Mouse (Mus musculus) heart, embryonic 14.5 days (tissue): ENCODE data around the gene Psmc3ip. TPM values are rescaled to one million over a fixed set of nuclear protein-coding genes. Genes with fewer than 3 reads are reported as not detected.
A peak's percentile ranks its signal among the peaks of the same experiment; 100 is the strongest.

ENCODE experiments used
- ATAC-seq: fragments of 200-750 bp; cut with Nextera tagmentation; 2 replicates; pipeline ENCODE4 v1.8.0; 2017; ENCODE audit warnings: low read depth, moderate TSS enrichment; ENCODE audit not compliant: insufficient number of reproducible peaks, insufficient read depth, low FRiP score
- H3K27ac ChIP-seq, 2 experiments: fragments of 200-500 bp in 1 of 2; fragments of 300-500 bp in 1 of 2; sonication (generic) in 1 of 2; replicated peaks in 1 of 2; 2 replicates each; pipeline ENCODE4 v1.5.1; 2012 to 2014; ENCODE audit warnings: low read depth in 2 of 2, low read length in 2 of 2, control low read depth in 1 of 2, mild to moderate bottlenecking in 1 of 2, mixed read lengths in 1 of 2; ENCODE audit not compliant: control insufficient read depth in 1 of 2, insufficient read depth in 1 of 2
- H3K27me3 ChIP-seq: fragments of 300-500 bp; sonication (generic); 2 replicates; pipeline ENCODE4 v1.6.1; 2014; ENCODE audit warnings: mild to moderate bottlenecking, low read length, control low read depth; ENCODE audit not compliant: control insufficient read depth, insufficient read depth
- H3K36me3 ChIP-seq: fragments of 300-500 bp; sonication (generic); 2 replicates; pipeline ENCODE4 v1.6.1; 2014; ENCODE audit warnings: mild to moderate bottlenecking, control low read depth, low read length, mixed read lengths; ENCODE audit not compliant: control insufficient read depth, insufficient read depth
- H3K4me1 ChIP-seq, 2 experiments: fragments of 200-500 bp in 1 of 2; fragments of 300-500 bp in 1 of 2; sonication (generic) in 1 of 2; 2 replicates each; pipeline ENCODE4 v1.6.1; 2012 to 2014; ENCODE audit warnings: low read length in 2 of 2, control low read depth in 1 of 2, mixed read lengths in 1 of 2; ENCODE audit not compliant: control insufficient read depth in 2 of 2, insufficient read depth in 2 of 2
- H3K4me2 ChIP-seq: fragments of 300-500 bp; sonication (generic); 2 replicates; pipeline ENCODE4 v1.6.1; 2014; ENCODE audit warnings: mild to moderate bottlenecking, low read length
- H3K4me3 ChIP-seq, 2 experiments: fragments of 200-500 bp in 1 of 2; fragments of 300-500 bp in 1 of 2; sonication (generic) in 1 of 2; 2 replicates each; pipeline ENCODE4 v1.5.1; 2012 to 2014; ENCODE audit warnings: low read length in 2 of 2, mild to moderate bottlenecking in 2 of 2, control low read depth in 1 of 2, low read depth in 1 of 2, moderate library complexity in 1 of 2; ENCODE audit not compliant: control insufficient read depth in 1 of 2, insufficient read depth in 1 of 2
- H3K9ac ChIP-seq: fragments of 300-500 bp; sonication (generic); 2 replicates; pipeline ENCODE4 v1.6.1; 2014; ENCODE audit warnings: mild to moderate bottlenecking, low read length
- H3K9me3 ChIP-seq: fragments of 300-500 bp; sonication (generic); 2 replicates; pipeline ENCODE4 v1.6.1; 2016; ENCODE audit warnings: low read length, control low read depth; ENCODE audit not compliant: control insufficient read depth
- WGBS: fragments of 180-500 bp; shearing (Covaris S2); extraction: QIAGEN DNeasy Blood & Tissue Kit; methylation state at CpG from one replicate; pipeline ENCODE4 v1.1.7; 2014; 5-methylcytosine and 5-hydroxymethylcytosine counted together
- polyA plus RNA-seq: library from polyadenylated mRNA; unstranded; fragments of >200 nt; fragmentation: Nextera tagmentation; extraction: Ambion mirVana; gene quantifications from 2 replicates; pipeline ENCODE4 v1.2.1, GENCODE M21; 2014

Psmc3ip gene
- polyA plus RNA-seq, 1 experiment from 2014 or later = 22.9 TPM

DNA sequence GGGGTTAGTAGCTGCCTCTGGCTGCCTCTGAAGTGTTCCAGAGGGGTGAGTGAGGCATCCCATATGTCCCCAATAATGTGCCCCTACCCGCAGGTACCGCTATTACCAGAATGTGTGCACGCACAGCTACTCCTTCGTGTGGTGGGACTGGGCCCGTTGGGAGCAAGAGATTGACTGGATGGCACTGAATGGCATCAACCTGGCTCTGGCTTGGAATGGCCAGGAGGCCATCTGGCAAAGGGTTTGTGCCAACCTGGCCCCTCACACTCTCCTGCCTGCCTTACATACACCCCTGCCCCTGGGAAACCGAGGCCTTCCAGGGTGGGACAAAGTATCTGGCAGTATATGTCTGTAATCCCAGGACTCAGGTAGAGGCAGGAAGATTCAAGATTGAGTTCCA lies 24.2 kb downstream of the Psmc3ip start:
- H3K36me3 ChIP-seq = no peaks in the 10 kb centered on the region
- no peak overlapping the region for H3K27ac ChIP-seq
- peak overlapping the region; percentile 99; the same call in 1 of the 2 replicates for H3K4me2 ChIP-seq
- H3K9me3 ChIP-seq = no peaks in the 10 kb centered on the region
- WGBS = 65% methylated on average over 6 of the region's 6 CpGs
- H3K27me3 ChIP-seq = no peaks in the 10 kb centered on the region
- peak overlapping the region; percentile 84; the same call in 1 of the 2 replicates for H3K9ac ChIP-seq
- peak overlapping the region in 1 of 2 experiments; percentile 85; a peak in 1 of 4 replicates for H3K4me3 ChIP-seq
- peaks cover 10 to 15% of the 10 kb centered on the region in 2 experiments; a peak in 3 of 4 replicates for H3K4me1 ChIP-seq
- ATAC-seq = no peak

DNA sequence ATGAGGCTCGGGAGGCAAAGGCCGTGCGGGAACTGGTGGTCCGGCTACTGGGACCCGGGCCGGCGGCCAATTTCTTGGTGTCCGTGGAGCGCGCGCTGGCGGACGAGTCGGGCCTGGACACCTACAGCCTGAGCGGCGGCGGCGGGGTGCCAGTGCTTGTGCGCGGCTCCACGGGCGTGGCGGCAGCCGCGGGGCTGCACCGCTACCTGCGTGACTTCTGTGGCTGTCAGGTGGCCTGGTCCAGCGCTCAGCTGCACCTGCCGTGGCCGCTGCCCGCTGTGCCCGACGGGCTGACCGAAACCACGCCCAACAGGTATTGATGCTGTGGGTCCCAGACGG lies 25.1 kb downstream of the Psmc3ip start:
- H3K27ac ChIP-seq = 0 out of 4 replicates have a peak overlapping the region, but pooled peaks of 1 of the 2 experiments have one; percentile 11

DNA sequence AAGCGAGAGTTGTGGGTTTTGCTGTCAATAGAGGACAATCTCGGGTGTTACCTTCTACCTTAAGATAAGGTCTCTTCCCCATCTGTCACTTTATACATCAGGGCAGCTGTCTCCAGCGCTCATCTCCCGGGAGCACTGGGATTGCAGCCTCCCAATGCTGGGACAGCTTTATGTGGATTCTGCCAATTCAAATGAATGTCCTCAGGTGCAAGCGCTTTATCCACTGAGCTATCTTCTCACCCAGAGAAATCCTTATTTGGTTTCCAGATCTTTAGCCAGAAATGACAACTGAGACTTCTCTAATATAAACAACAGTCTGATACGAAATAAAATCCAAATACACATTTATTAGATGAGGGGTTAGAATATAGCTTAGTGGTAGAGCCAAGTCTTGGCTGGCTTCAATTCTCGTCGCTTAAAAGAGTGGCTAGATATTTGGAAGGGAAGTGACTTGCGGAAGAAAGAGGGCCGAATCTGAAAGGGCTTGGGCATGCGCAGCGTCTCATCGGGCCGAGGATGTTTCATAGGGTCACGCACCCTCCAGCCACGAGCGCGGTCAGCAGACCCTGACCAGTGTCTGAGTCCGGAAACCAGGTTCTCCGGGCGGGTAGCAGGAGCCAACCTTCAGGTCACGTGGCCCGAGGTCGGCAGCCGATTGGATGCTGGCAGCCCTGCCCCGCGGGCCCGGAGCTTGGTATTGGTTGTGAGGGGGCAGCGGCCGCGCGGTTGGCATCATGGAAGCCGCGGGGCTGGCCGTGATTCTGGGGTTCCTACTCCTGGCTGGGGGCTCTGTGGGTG lies 25.6 kb downstream of the Psmc3ip start, which contains the start of gene Naglu:
Gene Naglu, plus strand, starts transcription at position 622 of the 798 bp plus-strand sequence.
- Histone ChIP-seq H3K27me3 (no peaks in the 10 kb centered on the region), H3K4me1 (peaks cover 15 to 26% of the 10 kb centered on the region in 2 experiments), H3K9ac (peak within 1 kb of the TSS; percentile 84), H3K9me3 (no peaks in the 10 kb centered on the region), H3K4me3 (peak within 1 kb of the TSS; percentile 69 to 85), H3K4me2 (peak within 1 kb of the TSS; percentile 99), H3K27ac (peak within 1 kb of the TSS in 1 of 2 experiments; percentile 11; a peak in 1 of 4 replicates), H3K36me3 (no peaks in the 10 kb centered on the region)
- ATAC-seq = peak; percentile 82
- WGBS = 4% methylated on average over 35 of the region's 35 CpGs

More for the DNA sequence above, 25.1 kb downstream of the Psmc3ip start:
- H3K27me3 ChIP-seq = no peaks in the 10 kb centered on the region
- peak overlapping the region; percentile 69 to 85 for H3K4me3 ChIP-seq
- peak overlapping the region; percentile 84 for H3K9ac ChIP-seq
- peak overlapping the region; percentile 99 for H3K4me2 ChIP-seq
- no peaks in the 10 kb centered on the region for H3K9me3 ChIP-seq
- peaks cover 11 to 21% of the 10 kb centered on the region in 2 experiments for H3K4me1 ChIP-seq
- no peaks in the 10 kb centered on the region for H3K36me3 ChIP-seq
- ATAC-seq = peak; percentile 54
- WGBS = under 1% methylated on average over 34 of the region's 36 CpGs

DNA sequence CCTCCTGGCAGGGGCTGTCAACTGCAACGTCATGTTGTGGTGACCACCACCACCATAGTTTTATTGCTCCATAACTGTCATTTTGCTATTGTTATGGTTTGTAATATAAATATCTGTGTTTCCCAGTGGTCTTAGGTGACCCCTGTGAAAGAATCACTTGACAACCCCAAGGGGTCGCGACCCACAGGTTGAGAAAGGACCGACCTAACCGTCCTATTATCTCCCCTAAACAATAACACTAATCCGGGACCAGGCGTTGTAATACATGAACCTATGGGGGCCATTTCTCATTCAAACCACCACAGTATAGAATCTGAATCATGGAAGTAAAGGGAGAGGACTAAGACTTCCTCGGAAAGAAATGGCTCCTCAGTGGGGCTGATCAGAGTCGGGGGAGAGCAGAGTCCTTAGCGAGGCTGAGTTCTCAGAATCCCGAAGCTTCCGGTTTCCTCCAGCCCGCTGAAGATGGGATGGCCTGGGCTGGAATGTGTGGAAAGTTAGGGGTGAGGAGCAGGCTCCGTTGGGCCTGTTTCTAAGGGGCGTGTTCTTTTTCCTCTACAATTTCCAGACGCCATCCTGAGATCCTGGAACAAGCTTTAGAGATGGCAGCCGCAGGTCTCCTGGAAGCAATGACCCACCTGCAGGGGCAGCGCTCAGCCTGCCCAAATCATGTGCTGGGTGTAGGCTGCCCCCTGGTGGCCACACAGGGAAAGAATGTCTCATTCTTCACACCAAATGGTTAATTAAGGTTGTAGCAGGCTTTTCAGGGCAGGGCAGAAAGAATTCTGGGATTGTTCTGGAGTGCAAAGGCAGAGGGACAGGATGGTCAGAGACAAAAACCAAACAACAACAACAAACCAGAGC lies 28.5 kb downstream of the Psmc3ip start:
- no peaks in the 10 kb centered on the region for H3K27me3 ChIP-seq
- peak overlapping the region; percentile 28 to 40 for H3K4me3 ChIP-seq
- peak overlapping the region; percentile 17 to 34; a peak in 1 of 4 replicates for H3K27ac ChIP-seq
- peaks cover 8% of the 10 kb centered on the region; the same call in 1 of the 2 replicates for H3K36me3 ChIP-seq
- H3K9me3 ChIP-seq = no peaks in the 10 kb centered on the region
- no peak for ATAC-seq
- H3K4me1 ChIP-seq = peaks cover 42 to 55% of the 10 kb centered on the region in 2 experiments
- peak overlapping the region; percentile 31; the same call in 1 of the 2 replicates for H3K9ac ChIP-seq
- WGBS = 18% methylated on average over 18 of the region's 18 CpGs
- H3K4me2 ChIP-seq = peak overlapping the region; percentile 61

DNA sequence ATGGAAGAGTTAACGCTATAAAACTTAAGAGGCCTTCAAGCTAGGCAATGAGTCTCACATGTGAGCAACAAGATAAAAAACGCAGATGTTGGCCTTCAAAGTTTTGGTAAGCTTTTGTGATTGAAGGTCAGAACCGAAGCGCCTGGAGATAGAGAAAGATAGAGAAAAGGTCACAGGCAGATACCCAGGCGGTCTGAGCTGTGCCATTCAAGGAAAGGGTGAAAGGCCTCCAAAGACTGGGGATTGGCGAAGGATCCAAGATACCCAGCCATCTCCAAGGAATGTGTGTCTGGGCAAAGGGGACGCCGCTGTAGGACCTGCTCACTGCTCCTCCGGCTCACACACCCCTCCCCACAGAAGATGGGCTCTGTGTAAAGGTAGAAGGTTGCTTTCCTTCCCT lies 30.2 kb downstream of the Psmc3ip start:
- peaks cover 56 to 67% of the 10 kb centered on the region in 2 experiments for H3K4me1 ChIP-seq
- ATAC-seq = no peak
- peaks cover 12% of the 10 kb centered on the region; the same call in 1 of the 2 replicates for H3K36me3 ChIP-seq
- H3K27me3 ChIP-seq = no peaks in the 10 kb centered on the region
- H3K9ac ChIP-seq = no peak overlapping the region
- no peaks in the 10 kb centered on the region for H3K9me3 ChIP-seq
- no peak overlapping the region for H3K4me3 ChIP-seq
- no peak overlapping the region for H3K4me2 ChIP-seq
- WGBS = 78% methylated on average over 9 of the region's 9 CpGs
- H3K27ac ChIP-seq = peak overlapping the region; percentile 91 to 99

DNA sequence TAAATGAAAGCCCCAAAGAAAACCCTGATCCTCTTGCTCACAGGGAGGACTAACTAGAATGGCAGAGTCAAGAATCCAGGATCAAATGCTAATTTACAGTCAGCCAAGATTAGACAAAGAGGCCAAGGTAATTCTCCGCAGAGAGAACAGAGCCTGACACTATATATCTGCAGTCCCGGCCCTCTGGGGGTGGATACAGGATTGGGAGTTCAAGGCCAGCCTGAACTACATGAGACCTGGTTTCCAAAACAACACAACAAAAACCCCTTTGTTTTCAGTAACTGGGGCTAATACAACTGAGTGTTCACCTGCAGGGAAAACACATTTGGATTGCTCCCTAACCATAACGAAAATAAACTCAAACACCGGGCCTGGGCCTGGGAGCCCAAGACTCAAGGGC lies 30.8 kb downstream of the Psmc3ip start:
- no peak for ATAC-seq
- peak overlapping the region; percentile 91 to 99 for H3K27ac ChIP-seq
- H3K9me3 ChIP-seq = no peaks in the 10 kb centered on the region
- H3K27me3 ChIP-seq = no peaks in the 10 kb centered on the region
- H3K9ac ChIP-seq = peak overlapping the region; percentile 42
- no peak overlapping the region for H3K4me3 ChIP-seq
- peaks cover 12% of the 10 kb centered on the region; the same call in 1 of the 2 replicates for H3K36me3 ChIP-seq
- peaks cover 61 to 72% of the 10 kb centered on the region in 2 experiments for H3K4me1 ChIP-seq
- H3K4me2 ChIP-seq = peak overlapping the region; percentile 36; the same call in 1 of the 2 replicates
- 46% methylated on average over 4 of the region's 4 CpGs for WGBS

DNA sequence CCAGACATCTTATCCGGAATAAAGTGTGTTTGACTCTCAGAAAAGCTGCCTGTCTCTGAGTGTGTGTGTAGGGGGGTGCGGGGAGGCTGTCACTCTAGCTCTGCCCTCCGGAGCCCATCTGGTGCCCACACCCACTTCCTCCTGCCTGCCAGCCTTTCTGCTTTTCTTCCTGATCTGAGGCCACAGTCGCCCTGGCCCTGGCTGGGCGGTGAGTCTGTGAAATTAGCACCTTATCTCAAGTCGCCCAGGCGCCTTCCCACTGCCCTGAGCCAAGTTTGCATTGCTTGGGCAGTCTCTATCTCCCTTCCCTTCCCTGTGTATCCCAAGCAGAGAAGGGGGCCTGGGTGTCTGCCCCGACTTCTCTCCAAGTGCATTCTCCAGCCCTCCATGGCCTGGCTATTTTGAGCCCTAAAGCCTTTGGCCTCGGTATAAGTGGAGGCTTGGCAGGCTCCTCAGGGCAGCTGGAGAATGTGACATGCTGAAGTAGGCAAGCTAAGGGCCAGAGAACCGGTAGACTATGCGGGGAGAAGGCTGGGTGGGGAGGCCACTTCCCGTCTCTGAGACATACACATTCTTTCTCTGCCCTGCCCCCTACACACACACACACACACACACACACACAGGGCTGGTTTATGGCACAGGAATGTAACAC lies 31.4 kb downstream of the Psmc3ip start:
- Histone ChIP-seq H3K9ac (peak overlapping the region; percentile 63), H3K27me3 (no peaks in the 10 kb centered on the region), H3K9me3 (no peaks in the 10 kb centered on the region), H3K27ac (peak overlapping the region; percentile 91 to 99), H3K4me2 (peak overlapping the region; percentile 36; the same call in 1 of the 2 replicates), H3K4me1 (peaks cover 68 to 79% of the 10 kb centered on the region in 2 experiments), H3K4me3 (no peak overlapping the region), H3K36me3 (peaks cover 12% of the 10 kb centered on the region; the same call in 1 of the 2 replicates)
- 2% methylated on average over 12 of the region's 12 CpGs for WGBS
- ATAC-seq = peak; percentile 75
